Mouse (Mus musculus) spleen, postnatal 14 days (tissue): Measurements from ENCODE around the gene Gdf7.

Experiments used
- DNase-seq, 2 experiments: peaks; one replicate each; pipeline ENCODE4 v3.0.0; 2021 to 2022; ENCODE audit warnings: low spot score in 2 of 2

The Gdf7 gene

GRCm38 (mm10) chr12:8326825-8327674 is 25.3 kb upstream of the Gdf7 start:
- peak; percentile 73 to 83 for DNase-seq

- DNase-seq: no peak
Observed at GRCm38 (mm10) chr12:8325943-8326522, 24.3 kb upstream of the Gdf7 start.

GRCm38 (mm10) chr12:8325245-8325942 is 23.6 kb upstream of the Gdf7 start:
- DNase-seq: no peak

GRCm38 (mm10) chr12:8324086-8324485 is 22.3 kb upstream of the Gdf7 start:
- DNase-seq: no peak

- no peak for DNase-seq
Observed at GRCm38 (mm10) chr12:8321506-8321905, 19.8 kb upstream of the Gdf7 start.

- peak; percentile 26 to 60 for DNase-seq
Observed at GRCm38 (mm10) chr12:8320084-8320713, 18.4 kb upstream of the Gdf7 start.

GRCm38 (mm10) chr12:8316541-8316940 is 14.8 kb upstream of the Gdf7 start:
- DNase-seq: no peak

- DNase-seq: no peak
Observed at GRCm38 (mm10) chr12:8313773-8314172, 12.0 kb upstream of the Gdf7 start.

GRCm38 (mm10) chr12:8313270-8313771 is 11.6 kb upstream of the Gdf7 start, which contains the start of gene Hs1bp3:
TSS of gene Hs1bp3 (plus strand) at chr12:8313432.
- DNase-seq: peak; percentile 63 to 79

- no peak for DNase-seq
Observed at GRCm38 (mm10) chr12:8312266-8312665, 10.5 kb upstream of the Gdf7 start.

- no peak for DNase-seq
Observed at GRCm38 (mm10) chr12:8310992-8311391, 9.2 kb upstream of the Gdf7 start.

- no peak for DNase-seq
Observed at GRCm38 (mm10) chr12:8306910-8307309, 5.2 kb upstream of the Gdf7 start.

- DNase-seq: peak in 1 of 2 experiments; percentile 40
Observed at GRCm38 (mm10) chr12:8306432-8306831, 4.7 kb upstream of the Gdf7 start.

- no peak for DNase-seq
Observed at GRCm38 (mm10) chr12:8305258-8305657, 3.5 kb upstream of the Gdf7 start.

- DNase-seq: no peak
Observed at GRCm38 (mm10) chr12:8301011-8301814, 541 bp downstream of the Gdf7 start.

GRCm38 (mm10) chr12:8300521-8300920 is 1.2 kb downstream of the Gdf7 start:
- no peak for DNase-seq

- no peak for DNase-seq
Observed at GRCm38 (mm10) chr12:8300111-8300480, 1.7 kb downstream of the Gdf7 start.

GRCm38 (mm10) chr12:8299143-8300110 is 2.3 kb downstream of the Gdf7 start:
- no peak for DNase-seq

- DNase-seq: no peak
Observed at GRCm38 (mm10) chr12:8298361-8299142, 3.2 kb downstream of the Gdf7 start.
